Mouse (Mus musculus) hindbrain, embryonic 12.5 days (tissue): ENCODE results near the gene Pcyox1. TPM values are rescaled to one million over a fixed set of nuclear protein-coding genes. Genes with fewer than 3 reads are reported as not detected.
"Not testable (repeated sequence)": the region's sequence is repeated elsewhere in the genome, so short reads cannot be mapped to it uniquely, and the experiment has no call there.

Source experiments
- ATAC-seq: fragments of 200-750 bp; cut with Nextera tagmentation; 2 replicates; pipeline ENCODE4 v1.8.0; 2017; ENCODE audit warnings: moderate TSS enrichment; ENCODE audit not compliant: low FRiP score
- H3K27ac ChIP-seq: fragments of 300-500 bp; sonication (generic); 2 replicates; pipeline ENCODE4 v1.5.1; 2016; ENCODE audit warnings: mild to moderate bottlenecking
- H3K27me3 ChIP-seq: fragments of 300-500 bp; sonication (generic); 2 replicates; pipeline ENCODE4 v1.6.1; 2016; ENCODE audit warnings: mild to moderate bottlenecking
- H3K36me3 ChIP-seq: fragments of 300-500 bp; sonication (generic); 2 replicates; pipeline ENCODE4 v1.6.1; 2016; ENCODE audit warnings: mild to moderate bottlenecking
- H3K4me1 ChIP-seq: fragments of 300-500 bp; sonication (generic); 2 replicates; pipeline ENCODE4 v1.6.1; 2016
- H3K4me2 ChIP-seq: fragments of 300-500 bp; sonication (generic); replicated peaks from 2 replicates; pipeline ENCODE4 v1.6.1; 2016; ENCODE audit warnings: mild to moderate bottlenecking
- H3K4me3 ChIP-seq: fragments of 300-500 bp; sonication (generic); 2 replicates; pipeline ENCODE4 v1.5.1; 2016; ENCODE audit warnings: mild to moderate bottlenecking
- H3K9ac ChIP-seq: fragments of 300-500 bp; sonication (generic); 2 replicates; pipeline ENCODE4 v1.6.1; 2016; ENCODE audit warnings: mild to moderate bottlenecking, moderate library complexity
- H3K9me3 ChIP-seq: fragments of 300-500 bp; sonication (generic); replicated peaks from 2 replicates; pipeline ENCODE4 v1.6.1; 2016; ENCODE audit warnings: mild to moderate bottlenecking
- WGBS: fragments of 180-500 bp; shearing (Covaris S2); methylation state at CpG from one replicate; pipeline ENCODE4 v1.1.7; 2016; 5-methylcytosine and 5-hydroxymethylcytosine counted together
- polyA plus RNA-seq: library from polyadenylated mRNA; unstranded; fragments of >200 nt; fragmentation: Nextera tagmentation; extraction: Ambion mirVana; gene quantifications from 2 replicates; pipeline ENCODE4 v1.2.1, GENCODE M21; 2016

Gene Pcyox1
- polyA plus RNA-seq, 1 experiment from 2014 or later, result 125 TPM

- no peaks in the 10 kb centered on the region for H3K9me3 ChIP-seq
- peak overlapping the region; percentile 87; the same call in 1 of the 2 replicates for H3K4me3 ChIP-seq
- H3K27me3 ChIP-seq, result no peaks in the 10 kb centered on the region
- H3K4me2 ChIP-seq, result peak overlapping the region; percentile 70
- H3K36me3 ChIP-seq, result peaks cover 30% of the 10 kb centered on the region
- ATAC-seq, result no peak
- WGBS, result 87% methylated on average over 9 of the region's 9 CpGs
- peak overlapping the region; percentile 93 for H3K9ac ChIP-seq
- H3K27ac ChIP-seq, result no peak overlapping the region
- H3K4me1 ChIP-seq, result peaks cover 20% of the 10 kb centered on the region
Observed at GRCm38 (mm10) chr6:86395021-86395420, 1.9 kb downstream of the Pcyox1 start.

- Histone ChIP-seq H3K9me3 (no peaks in the 10 kb centered on the region), H3K27ac (no peak overlapping the region), H3K4me3 (no peak overlapping the region), H3K4me1 (peaks cover 20% of the 10 kb centered on the region), H3K36me3 (peaks cover 39% of the 10 kb centered on the region), H3K9ac (no peak overlapping the region), H3K4me2 (peak overlapping the region; percentile 7; the same call in 1 of the 2 replicates), H3K27me3 (no peaks in the 10 kb centered on the region)
- no peak for ATAC-seq
- WGBS, result 93% methylated on average over 17 of the region's 17 CpGs
Observed at GRCm38 (mm10) chr6:86394078-86394720, 2.8 kb downstream of the Pcyox1 start.

DNA sequence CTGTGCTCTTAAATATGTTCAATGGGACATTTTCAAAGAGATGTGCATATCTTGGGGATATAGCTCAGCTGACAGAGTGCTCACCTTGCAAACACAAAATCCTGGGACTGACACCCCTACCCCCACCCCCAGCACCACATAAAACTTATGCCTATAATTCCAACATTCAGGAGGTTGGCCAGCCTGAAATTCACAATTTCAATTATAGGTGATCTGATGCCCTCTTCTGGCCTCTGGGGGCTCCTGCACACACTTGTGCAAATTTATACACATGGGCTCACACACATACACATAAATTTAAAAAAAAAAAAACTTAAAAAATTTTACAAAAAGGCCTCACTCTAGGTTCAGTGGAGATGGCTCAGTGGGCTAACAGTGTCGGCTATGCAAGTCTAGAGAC is 3.8 kb downstream of the Pcyox1 start:
- 92% methylated on average over 1 of the region's 1 CpGs for WGBS
- H3K9ac ChIP-seq, result no peak overlapping the region
- H3K27ac ChIP-seq, result no peak overlapping the region
- H3K27me3 ChIP-seq, result no peaks in the 10 kb centered on the region
- no peaks in the 10 kb centered on the region for H3K9me3 ChIP-seq
- ATAC-seq, result no peak
- no peak overlapping the region for H3K4me2 ChIP-seq
- H3K4me3 ChIP-seq, result no peak overlapping the region
- H3K4me1 ChIP-seq, result peaks cover 20% of the 10 kb centered on the region
- peaks cover 49% of the 10 kb centered on the region for H3K36me3 ChIP-seq

DNA sequence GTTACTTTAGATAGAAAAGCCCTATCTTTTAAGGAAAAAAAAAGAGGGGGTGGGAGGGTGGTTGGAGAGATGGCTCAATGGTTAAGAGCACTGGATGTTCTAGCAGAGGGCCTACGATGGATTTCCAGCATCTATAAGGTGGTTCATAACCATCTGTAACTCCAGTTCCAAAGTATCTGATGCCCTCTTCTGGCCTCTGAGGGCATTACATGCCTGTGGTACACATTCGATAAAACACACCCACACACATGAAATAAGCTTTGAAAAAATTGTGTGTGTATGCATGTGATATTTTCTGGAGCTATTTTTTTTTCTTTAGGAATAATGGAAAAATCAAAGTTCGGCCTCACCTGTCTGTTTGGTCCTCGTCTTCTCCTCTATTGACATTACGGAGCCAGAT is 5.6 kb downstream of the Pcyox1 start:
- H3K9me3 ChIP-seq, result no peaks in the 10 kb centered on the region
- ATAC-seq, result no peak
- H3K9ac ChIP-seq, result no peak overlapping the region
- H3K27me3 ChIP-seq, result no peaks in the 10 kb centered on the region
- peaks cover 20% of the 10 kb centered on the region for H3K4me1 ChIP-seq
- WGBS, result 97% methylated on average over 5 of the region's 5 CpGs
- H3K36me3 ChIP-seq, result peaks cover 65% of the 10 kb centered on the region
- no peak overlapping the region for H3K4me2 ChIP-seq
- H3K27ac ChIP-seq, result no peak overlapping the region
- no peak overlapping the region for H3K4me3 ChIP-seq

DNA sequence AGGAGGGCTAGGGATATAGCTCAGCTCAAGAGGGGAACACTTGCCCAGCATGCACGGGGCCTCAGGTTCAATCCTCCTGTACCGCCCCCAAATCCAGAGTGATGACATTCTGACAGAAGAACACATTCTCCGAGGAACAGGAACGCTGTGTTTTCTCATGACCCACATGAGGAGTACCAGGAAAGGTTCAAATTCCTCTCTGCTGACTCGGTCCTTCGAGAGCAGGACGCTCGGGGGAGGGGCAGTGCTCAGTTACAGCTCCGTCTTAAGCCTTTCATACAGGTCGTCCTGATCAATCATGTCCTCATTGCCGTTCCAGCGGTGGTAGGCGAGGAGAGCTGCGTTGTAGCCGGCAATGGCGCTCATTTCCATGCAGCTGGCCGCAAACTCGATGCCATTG is 8.5 kb downstream of the Pcyox1 start:
- no peak overlapping the region for H3K4me2 ChIP-seq
- no peak overlapping the region for H3K9ac ChIP-seq
- no peak overlapping the region for H3K27ac ChIP-seq
- no peak for ATAC-seq
- H3K27me3 ChIP-seq, result no peaks in the 10 kb centered on the region
- WGBS, result 82% methylated on average over 18 of the region's 18 CpGs
- H3K4me3 ChIP-seq, result no peak overlapping the region
- H3K4me1 ChIP-seq, result no peaks in the 10 kb centered on the region
- no peaks in the 10 kb centered on the region for H3K9me3 ChIP-seq
- peaks cover 74% of the 10 kb centered on the region for H3K36me3 ChIP-seq

DNA sequence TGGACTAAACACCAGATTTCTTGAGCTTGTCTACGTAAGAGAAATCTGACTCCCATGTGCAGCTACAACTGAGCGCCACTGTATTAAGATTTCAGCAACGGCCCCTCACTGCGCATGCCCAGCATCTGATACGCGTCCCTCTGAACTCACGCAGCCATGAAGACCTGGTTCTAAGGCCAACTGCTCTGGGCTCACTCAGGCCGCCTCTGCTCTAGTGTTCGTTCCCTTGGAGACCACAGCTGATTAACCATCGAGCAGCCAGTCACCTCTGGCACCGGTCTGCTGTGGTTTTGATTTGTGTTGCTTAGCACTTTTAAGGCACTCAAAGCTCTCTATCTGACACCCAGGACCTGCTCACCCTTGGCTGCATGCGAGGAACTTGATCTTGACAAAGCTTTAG is 9.6 kb downstream of the Pcyox1 start:
- Histone ChIP-seq H3K4me3 (no peak overlapping the region), H3K4me1 (no peaks in the 10 kb centered on the region), H3K9ac (no peak overlapping the region), H3K36me3 (peaks cover 70% of the 10 kb centered on the region), H3K27me3 (no peaks in the 10 kb centered on the region), H3K9me3 (no peaks in the 10 kb centered on the region), H3K4me2 (no peak overlapping the region), H3K27ac (no peak overlapping the region)
- ATAC-seq, result no peak
- 91% methylated on average over 12 of the region's 12 CpGs for WGBS

GRCm38 (mm10) chr6:86385362-86386104 is 11.4 kb downstream of the Pcyox1 start:
- Histone ChIP-seq H3K4me2 (no peak overlapping the region), H3K4me1 (no peaks in the 10 kb centered on the region), H3K9me3 (no peaks in the 10 kb centered on the region), H3K36me3 (peaks cover 53% of the 10 kb centered on the region), H3K4me3 (no peak overlapping the region), H3K9ac (no peak overlapping the region), H3K27me3 (no peaks in the 10 kb centered on the region), H3K27ac (no peak overlapping the region)
- ATAC-seq, result no peak
- WGBS, result 87% methylated on average over 5 of the region's 5 CpGs

- no peaks in the 10 kb centered on the region for H3K4me1 ChIP-seq
- 79% methylated on average over 4 of the region's 4 CpGs for WGBS
- ATAC-seq, result no peak
- no peak overlapping the region for H3K4me2 ChIP-seq
- no peak overlapping the region for H3K27ac ChIP-seq
- no peak overlapping the region for H3K9ac ChIP-seq
- H3K36me3 ChIP-seq, result peaks cover 47% of the 10 kb centered on the region
- no peak overlapping the region for H3K4me3 ChIP-seq
- H3K27me3 ChIP-seq, result no peaks in the 10 kb centered on the region
- H3K9me3 ChIP-seq, result no peaks in the 10 kb centered on the region
Observed at GRCm38 (mm10) chr6:86384692-86385091, 12.3 kb downstream of the Pcyox1 start.

DNA sequence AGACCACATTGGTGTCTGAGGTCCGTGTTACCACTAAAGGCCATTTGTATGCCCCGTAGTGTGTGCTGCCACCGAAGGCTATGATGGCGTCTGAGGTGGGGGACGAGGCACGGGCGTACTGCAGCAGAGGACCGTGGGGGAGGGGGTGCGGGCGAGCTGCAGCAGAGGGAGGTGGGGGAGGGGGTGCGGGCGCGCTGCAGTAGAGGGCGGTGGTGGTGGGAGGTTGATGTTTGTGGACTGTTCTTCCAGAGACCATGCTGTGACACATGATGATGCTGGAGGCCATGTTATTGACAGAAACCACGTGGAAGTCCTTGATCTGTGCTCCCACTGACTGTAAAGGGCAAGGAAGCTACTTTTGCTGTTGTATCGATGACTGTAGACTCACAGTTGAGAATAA is 13.6 kb downstream of the Pcyox1 start:
- Histone ChIP-seq H3K9ac (no peak overlapping the region), H3K27ac (no peak overlapping the region), H3K27me3 (no peaks in the 10 kb centered on the region), H3K36me3 (peaks cover 47% of the 10 kb centered on the region), H3K4me2 (no peak overlapping the region), H3K4me3 (no peak overlapping the region), H3K4me1 (no peaks in the 10 kb centered on the region), H3K9me3 (no peaks in the 10 kb centered on the region)
- no peak for ATAC-seq
- whole genome bisulfite sequencing, result 58% methylated on average over 16 of the region's 16 CpGs

- no peak overlapping the region for H3K4me3 ChIP-seq
- H3K27me3 ChIP-seq, result no peaks in the 10 kb centered on the region
- H3K9me3 ChIP-seq, result no peaks in the 10 kb centered on the region
- peaks cover 47% of the 10 kb centered on the region for H3K36me3 ChIP-seq
- ATAC-seq, result no peak
- H3K27ac ChIP-seq, result no peak overlapping the region
- H3K4me2 ChIP-seq, result no peak overlapping the region
- no peaks in the 10 kb centered on the region for H3K4me1 ChIP-seq
- no peak overlapping the region for H3K9ac ChIP-seq
Observed at GRCm38 (mm10) chr6:86382551-86382950, 14.4 kb downstream of the Pcyox1 start.

DNA sequence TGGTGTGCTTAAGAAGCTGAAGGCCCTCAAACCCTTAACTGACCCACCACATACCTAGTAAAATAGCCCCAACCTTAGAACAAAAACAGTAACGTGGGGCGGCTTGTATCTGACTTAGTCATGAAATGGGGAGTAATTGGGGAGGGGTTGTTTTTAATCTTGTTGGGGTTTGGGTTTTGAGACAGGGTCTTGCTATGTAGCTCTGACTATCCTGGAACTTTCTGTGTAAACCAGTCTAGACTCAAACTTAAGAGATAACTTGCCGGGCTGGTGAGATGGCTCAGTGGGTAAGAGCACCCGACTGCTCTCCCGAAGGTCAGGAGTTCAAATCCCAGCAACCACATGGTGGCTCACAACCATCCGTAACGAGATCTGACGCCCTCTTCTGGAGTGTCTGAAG is 16.8 kb downstream of the Pcyox1 start:
- H3K9me3 ChIP-seq, H3K27me3 ChIP-seq, H3K9ac ChIP-seq, H3K4me1 ChIP-seq, H3K4me3 ChIP-seq, H3K4me2 ChIP-seq, ATAC-seq, H3K27ac ChIP-seq: not testable (repeated sequence)
- peaks cover 45% of the 10 kb centered on the region for H3K36me3 ChIP-seq
- 69% methylated on average over 8 of the region's 8 CpGs for WGBS

- no peak overlapping the region for H3K4me3 ChIP-seq
- no peak for ATAC-seq
- H3K27ac ChIP-seq, result no peak overlapping the region
- H3K9me3 ChIP-seq, result no peaks in the 10 kb centered on the region
- H3K4me2 ChIP-seq, result no peak overlapping the region
- WGBS, result 95% methylated on average over 3 of the region's 3 CpGs
- no peaks in the 10 kb centered on the region for H3K27me3 ChIP-seq
- H3K9ac ChIP-seq, result no peak overlapping the region
- H3K36me3 ChIP-seq, result peaks cover 43% of the 10 kb centered on the region
- no peaks in the 10 kb centered on the region; the same call in 1 of the 2 replicates for H3K4me1 ChIP-seq
Observed at GRCm38 (mm10) chr6:86378341-86378740, 18.6 kb downstream of the Pcyox1 start.

DNA sequence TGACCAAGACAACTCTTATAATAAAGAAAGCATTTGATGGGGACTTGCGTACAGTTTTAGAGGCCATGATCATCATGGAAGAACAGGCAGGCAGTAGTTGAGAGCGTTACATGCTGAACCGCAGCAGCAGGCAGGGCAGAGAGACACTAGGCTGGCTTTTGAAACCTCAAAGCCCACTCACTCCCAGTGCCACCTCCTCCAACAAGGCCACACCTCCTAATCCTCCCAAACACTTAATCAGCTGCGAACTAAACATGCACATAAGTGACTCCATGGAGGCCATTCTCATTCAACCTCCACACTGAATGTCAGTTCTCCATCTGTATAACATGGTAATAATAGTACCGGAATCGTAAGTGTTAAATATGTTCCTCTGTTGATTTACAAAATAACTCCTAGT is 23.4 kb downstream of the Pcyox1 start:
- ATAC-seq, result no peak
- Histone ChIP-seq H3K4me2 (no peak overlapping the region), H3K27me3 (no peaks in the 10 kb centered on the region), H3K4me1 (peaks cover 16% of the 10 kb centered on the region), H3K9ac (no peak overlapping the region), H3K4me3 (no peak overlapping the region), H3K27ac (no peak overlapping the region), H3K9me3 (no peaks in the 10 kb centered on the region), H3K36me3 (peaks cover 31% of the 10 kb centered on the region)
- 97% methylated on average over 6 of the region's 6 CpGs for WGBS
